Mouse (Mus musculus): ENCODE results near the gene Urgcp.

Gene Urgcp

GRCm38 (mm10) chr11:5707530-5708353 lies 54.4 kb downstream of the Urgcp start:
- peak; percentile 76 for DNase-seq

- peak; percentile 22 to 41 for DNase-seq
These were observed 55.2 kb downstream of the Urgcp start for GRCm38 (mm10) chr11:5706874-5707529.

GRCm38 (mm10) chr11:5705972-5706371 lies 56.2 kb downstream of the Urgcp start:
- no peak for DNase-seq

- DNase-seq = no peak
These were observed 58.8 kb downstream of the Urgcp start for GRCm38 (mm10) chr11:5703341-5703740.

GRCm38 (mm10) chr11:5702957-5703332 lies 59.2 kb downstream of the Urgcp start:
- DNase-seq = no peak

- no peak for DNase-seq
These were observed 59.8 kb downstream of the Urgcp start for GRCm38 (mm10) chr11:5702271-5702956.

GRCm38 (mm10) chr11:5701821-5702220 lies 60.4 kb downstream of the Urgcp start:
- no peak for DNase-seq

- DNase-seq = no peak
These were observed 60.9 kb downstream of the Urgcp start for GRCm38 (mm10) chr11:5701300-5701699.

GRCm38 (mm10) chr11:5700808-5701207 lies 61.4 kb downstream of the Urgcp start:
- DNase-seq = no peak

GRCm38 (mm10) chr11:5691775-5692174 lies 70.4 kb downstream of the Urgcp start:
- DNase-seq = no peak

GRCm38 (mm10) chr11:5684283-5684682 lies 77.9 kb downstream of the Urgcp start:
- DNase-seq = no peak

GRCm38 (mm10) chr11:5682541-5682940 lies 79.6 kb downstream of the Urgcp start:
- DNase-seq = no peak
